Mouse (Mus musculus): Measurements from ENCODE around the gene Cyp4a12b. TPM values are rescaled to one million over a fixed set of nuclear protein-coding genes. Genes with fewer than 3 reads are reported as not detected.
"Not testable (repeated sequence)": the region's sequence is repeated elsewhere in the genome, so short reads cannot be mapped to it uniquely, and the experiment has no call there.

The Cyp4a12b gene
- polyA plus RNA-seq (2015; fragmentation: Nextera tagmentation; extraction: Ambion mirVana), result not detected in 2 replicates

GRCm38 (mm10) chr4:115411324-115411723 is at the start of gene Cyp4a12b:
Gene Cyp4a12b (plus strand): TSS chr4:115411624.
- H3K27me3 ChIP-seq; H3K4me1 ChIP-seq (replicated peaks); H3K9ac ChIP-seq; ATAC-seq (replicated peaks; ENCODE audit: insufficient number of reproducible peaks, insufficient read depth, low FRiP score, low read depth); H3K4me3 ChIP-seq; H3K4me2 ChIP-seq; H3K36me3 ChIP-seq; H3K27ac ChIP-seq; H3K9me3 ChIP-seq (replicated peaks): not testable (repeated sequence)

DNA sequence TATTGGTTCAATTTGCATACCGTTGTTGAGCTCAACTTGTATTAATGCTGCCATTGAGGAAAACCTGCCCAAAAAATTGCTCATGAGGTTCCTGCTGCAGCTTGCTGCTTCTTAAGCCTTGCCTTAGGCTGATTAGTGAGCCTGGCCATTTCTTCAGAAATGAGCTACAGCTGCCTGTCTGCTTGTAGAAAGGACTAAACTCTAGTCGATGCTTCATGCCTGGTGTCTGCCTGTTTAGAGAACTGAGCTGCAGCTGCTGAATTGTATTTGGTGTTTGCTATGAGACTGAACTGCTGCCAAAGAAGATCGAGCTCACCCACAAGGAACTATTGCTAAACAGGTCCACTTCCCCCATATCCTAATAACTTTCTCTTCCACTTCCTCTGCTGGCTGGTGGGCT is 45.8 kb upstream of the Cyp4a12b start:
- H3K4me3 ChIP-seq; H3K9me3 ChIP-seq (replicated peaks); H3K27ac ChIP-seq; H3K4me2 ChIP-seq; ATAC-seq (replicated peaks; ENCODE audit: insufficient number of reproducible peaks, insufficient read depth, low FRiP score, low read depth); H3K4me1 ChIP-seq (replicated peaks); H3K36me3 ChIP-seq; H3K27me3 ChIP-seq; H3K9ac ChIP-seq: not testable (repeated sequence)
- 76% methylated on average over 3 of the region's 3 CpGs for WGBS

GRCm38 (mm10) chr4:115368067-115368466 is 43.4 kb upstream of the Cyp4a12b start:
- H3K9ac ChIP-seq; H3K9me3 ChIP-seq (replicated peaks); H3K27me3 ChIP-seq; H3K36me3 ChIP-seq; H3K4me2 ChIP-seq; H3K4me3 ChIP-seq; H3K4me1 ChIP-seq (replicated peaks); H3K27ac ChIP-seq; ATAC-seq (replicated peaks; ENCODE audit: insufficient number of reproducible peaks, insufficient read depth, low FRiP score, low read depth): not testable (repeated sequence)

GRCm38 (mm10) chr4:115396256-115396655 is 15.2 kb upstream of the Cyp4a12b start:
- H3K27ac ChIP-seq; ATAC-seq (replicated peaks; ENCODE audit: insufficient number of reproducible peaks, insufficient read depth, low FRiP score, low read depth); H3K4me1 ChIP-seq (replicated peaks); H3K36me3 ChIP-seq; H3K9me3 ChIP-seq (replicated peaks); H3K4me3 ChIP-seq; H3K4me2 ChIP-seq; H3K27me3 ChIP-seq; H3K9ac ChIP-seq: not testable (repeated sequence)
- WGBS, result 67% methylated on average over 2 of the region's 2 CpGs

GRCm38 (mm10) chr4:115396950-115397349 is 14.5 kb upstream of the Cyp4a12b start:
- H3K4me1 ChIP-seq (replicated peaks); H3K9ac ChIP-seq; H3K27me3 ChIP-seq; H3K36me3 ChIP-seq; H3K27ac ChIP-seq; H3K4me3 ChIP-seq; ATAC-seq (replicated peaks; ENCODE audit: insufficient number of reproducible peaks, insufficient read depth, low FRiP score, low read depth); H3K9me3 ChIP-seq (replicated peaks); H3K4me2 ChIP-seq: not testable (repeated sequence)

DNA sequence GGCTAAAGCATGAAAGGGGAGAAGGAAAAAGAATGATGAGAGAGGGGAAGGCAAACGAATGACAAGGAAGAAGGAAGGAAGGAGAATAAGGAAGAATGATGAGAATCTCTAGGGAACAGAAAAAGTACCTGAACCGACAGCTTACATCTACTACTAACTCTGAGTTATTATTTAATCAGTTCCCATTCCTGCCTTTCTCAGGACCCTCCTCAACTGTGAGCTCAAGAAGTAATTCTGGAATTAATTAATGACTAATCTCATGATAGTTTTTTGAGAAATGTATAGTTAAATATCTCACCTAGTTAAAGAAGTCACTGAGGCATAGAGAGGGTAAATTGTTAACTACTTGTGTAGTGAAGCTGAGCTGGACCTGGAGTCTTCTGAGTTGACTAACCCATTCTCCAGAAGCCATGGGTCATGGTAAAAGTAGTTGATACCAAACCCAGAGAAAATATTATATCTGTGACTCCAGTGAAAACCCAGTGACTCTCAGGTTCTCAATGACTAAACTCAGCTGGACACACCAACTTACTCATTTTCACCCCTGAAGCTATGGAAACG is 39.2 kb downstream of the Cyp4a12b start:
- Histone ChIP-seq H3K27me3 (no peaks in the 10 kb centered on the region), H3K27ac (no peak overlapping the region), H3K4me3 (no peak overlapping the region), H3K9ac (no peak overlapping the region), H3K4me2 (no peak overlapping the region), H3K9me3 (replicated peaks) (no peaks in the 10 kb centered on the region), H3K36me3 (no peaks in the 10 kb centered on the region), H3K4me1 (replicated peaks) (no peaks in the 10 kb centered on the region)
- no peak for ATAC-seq (replicated peaks; ENCODE audit: insufficient number of reproducible peaks, insufficient read depth, low FRiP score, low read depth)
- 60% methylated on average over 3 of the region's 3 CpGs for WGBS

DNA sequence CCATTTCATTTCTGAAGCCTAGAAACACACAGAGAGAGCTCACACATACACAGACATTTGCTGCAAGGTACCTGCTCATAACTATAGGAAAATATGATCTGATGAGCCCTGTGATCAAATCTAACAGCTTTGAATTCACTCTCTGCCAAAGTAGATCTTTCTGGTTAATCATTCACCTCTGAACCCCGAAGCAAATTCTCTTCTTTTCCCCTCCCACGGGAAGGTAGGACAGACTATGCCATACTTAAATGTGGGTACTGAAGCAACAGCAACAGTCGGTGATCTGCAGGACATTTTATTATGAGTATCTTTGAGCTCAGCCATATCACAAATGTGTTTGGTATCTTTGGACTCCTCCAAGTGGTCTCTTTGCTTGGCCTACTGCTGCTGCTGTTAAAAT is 40.9 kb downstream of the Cyp4a12b start, which contains the start of gene Cyp4a30b:
TSS of gene Cyp4a30b (plus strand) at position 301 of the 400 bp plus-strand sequence.
- no peaks in the 10 kb centered on the region for H3K27me3 ChIP-seq
- 76% methylated on average over 3 of the region's 3 CpGs for WGBS
- no peak within 1 kb of the TSS for H3K4me3 ChIP-seq
- H3K4me1 ChIP-seq (replicated peaks), result no peaks in the 10 kb centered on the region
- ATAC-seq (replicated peaks; ENCODE audit: insufficient number of reproducible peaks, insufficient read depth, low FRiP score, low read depth), result no peak
- no peak within 1 kb of the TSS for H3K4me2 ChIP-seq
- no peak within 1 kb of the TSS for H3K9ac ChIP-seq
- H3K9me3 ChIP-seq (replicated peaks), result no peaks in the 10 kb centered on the region
- no peaks in the 10 kb centered on the region for H3K36me3 ChIP-seq
- H3K27ac ChIP-seq, result no peak within 1 kb of the TSS

DNA sequence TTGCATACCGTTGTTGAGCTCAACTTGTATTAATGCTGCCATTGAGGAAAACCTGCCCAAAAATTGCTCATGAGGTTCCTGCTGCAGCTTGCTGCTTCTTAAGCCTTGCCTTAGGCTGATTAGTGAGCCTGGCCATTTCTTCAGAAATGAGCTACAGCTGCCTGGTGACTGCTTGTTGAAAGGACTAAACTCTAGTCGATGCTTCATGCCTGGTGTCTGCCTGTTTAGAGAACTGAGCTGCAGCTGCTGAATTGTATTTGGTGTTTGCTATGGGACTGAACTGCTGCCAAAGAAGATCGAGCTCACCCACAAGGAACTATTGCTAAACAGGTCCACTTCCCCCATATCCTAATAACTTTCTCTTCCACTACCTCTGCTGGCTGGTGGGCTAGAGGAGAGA is 62.2 kb downstream of the Cyp4a12b start:
- H3K4me2 ChIP-seq; H3K36me3 ChIP-seq; ATAC-seq (replicated peaks; ENCODE audit: insufficient number of reproducible peaks, insufficient read depth, low FRiP score, low read depth); H3K9me3 ChIP-seq (replicated peaks); H3K4me1 ChIP-seq (replicated peaks); H3K4me3 ChIP-seq; H3K27ac ChIP-seq; H3K9ac ChIP-seq; H3K27me3 ChIP-seq: not testable (repeated sequence)
- 71% methylated on average over 3 of the region's 3 CpGs for WGBS

DNA sequence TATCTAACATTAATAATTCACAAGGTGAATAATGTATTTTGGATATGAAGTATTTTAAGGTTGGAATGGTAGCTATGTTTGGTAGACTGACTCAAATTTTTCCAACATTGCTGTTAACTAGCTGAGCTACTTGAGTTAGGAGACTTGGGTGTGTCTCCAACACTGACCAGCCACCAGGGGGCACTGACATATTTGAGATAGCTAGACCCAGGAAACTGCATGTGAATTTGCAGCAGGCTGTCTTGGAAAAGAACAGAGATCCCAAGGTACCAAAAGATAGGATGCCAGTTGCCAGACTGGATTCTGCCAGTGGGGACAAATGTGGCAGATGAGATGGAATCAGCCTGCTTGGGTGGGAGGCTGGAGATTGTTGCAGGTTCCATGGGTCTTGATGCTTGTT is 64.6 kb downstream of the Cyp4a12b start:
- not testable (repeated sequence) for H3K4me2 ChIP-seq; ATAC-seq (replicated peaks; ENCODE audit: insufficient number of reproducible peaks, insufficient read depth, low FRiP score, low read depth); H3K4me3 ChIP-seq; H3K4me1 ChIP-seq (replicated peaks); H3K9ac ChIP-seq; H3K27ac ChIP-seq; H3K36me3 ChIP-seq; H3K9me3 ChIP-seq (replicated peaks); H3K27me3 ChIP-seq

- no peaks in the 10 kb centered on the region for H3K4me1 ChIP-seq (replicated peaks)
- no peak for ATAC-seq (replicated peaks; ENCODE audit: insufficient number of reproducible peaks, insufficient read depth, low FRiP score, low read depth)
Observed at GRCm38 (mm10) chr4:115481006-115481652, 69.7 kb downstream of the Cyp4a12b start.

More at GRCm38 (mm10) chr4:115481006-115481652, 69.7 kb downstream of the Cyp4a12b start:
- no peak overlapping the region for H3K9ac ChIP-seq
- H3K4me2 ChIP-seq, result no peak overlapping the region
- no peaks in the 10 kb centered on the region for H3K9me3 ChIP-seq (replicated peaks)
- no peaks in the 10 kb centered on the region for H3K27me3 ChIP-seq
- no peaks in the 10 kb centered on the region for H3K36me3 ChIP-seq
- 59% methylated on average over 6 of the region's 6 CpGs for WGBS
- no peak overlapping the region for H3K4me3 ChIP-seq
- no peak overlapping the region for H3K27ac ChIP-seq
